20 mouse cellular contexts compared by ENCODE assay signal in genomic region chr16:56722357-56722756, GRCm38 (mm10).
"Had no signal": no experiment of that assay in that cellular context is flagged by ENCODE, and none has a peak within 500 bp of the region (broad histone marks: within the 10 kb centered on the region; RNA-seq: fewer than 3 reads in every experiment).

No protein-coding gene starts in this region.

- H3K9ac ChIP-seq: liver, embryonic 13.5 days; lung, embryonic 15.5 days; midbrain, embryonic 13.5 days; neural tube, embryonic 13.5 days had no signal

- H3K4me2 ChIP-seq: liver, embryonic 13.5 days; lung, embryonic 15.5 days; midbrain, embryonic 13.5 days; neural tube, embryonic 13.5 days had no signal

- H3K27me3 ChIP-seq: liver, embryonic 13.5 days; lung, embryonic 15.5 days; megakaryocyte, embryonic 14.5 days; midbrain, embryonic 13.5 days; neural tube, embryonic 13.5 days had no signal

- H3K9me3 ChIP-seq: liver, embryonic 13.5 days; lung, embryonic 15.5 days; megakaryocyte, embryonic 14.5 days; midbrain, embryonic 10.5 days; midbrain, embryonic 13.5 days; neural tube, embryonic 13.5 days had no signal

- ATAC-seq: inflammation-experienced regulatory T-cells, adult 6 months; midbrain, embryonic 13.5 days; midbrain, embryonic 16.5 days had no signal

- H3K4me3 ChIP-seq: liver, embryonic 13.5 days; lung, embryonic 15.5 days; megakaryocyte, embryonic 14.5 days; midbrain, embryonic 10.5 days; midbrain, embryonic 13.5 days; myocyte; neural tube, embryonic 13.5 days had no signal

- H3K36me3 ChIP-seq: liver, embryonic 13.5 days; lung, embryonic 15.5 days; midbrain, embryonic 10.5 days; midbrain, embryonic 13.5 days; neural tube, embryonic 13.5 days had no signal

- DNase-seq: kidney, adult 18-20 months; kidney, adult 9 months; kidney, postnatal 14 days; kidney, postnatal 4 days; liver, embryonic 13.5 days; lung, postnatal 10 days; lung, postnatal 36 days; retina, postnatal 1 day; right cerebral cortex, postnatal 25 days; thymus, adult 2 months; thymus, postnatal 14 days; thymus, postnatal 4 days had no signal

- H3K27ac ChIP-seq: lung, embryonic 15.5 days; midbrain, embryonic 10.5 days; midbrain, embryonic 13.5 days; neural tube, embryonic 13.5 days had no signal
